Mouse (Mus musculus) myocyte (in vitro differentiated cells): ENCODE results near the gene Rpl13a.

Experiments
- E2F4 ChIP-seq: IDR thresholded peaks from one replicate; pipeline ENCODE4 v1.6.1; 2011; ENCODE audit warnings: mild to moderate bottlenecking, control low read depth, moderate library complexity; ENCODE audit not compliant: insufficient read depth
- MAX ChIP-seq: IDR thresholded peaks from one replicate; pipeline ENCODE4 v1.6.1; 2011; ENCODE audit warnings: low read depth, mild to moderate bottlenecking, control low read depth
- POLR2A ChIP-seq: IDR thresholded peaks from one replicate; pipeline ENCODE4 v1.6.1; 2011; ENCODE audit warnings: low read depth, mild to moderate bottlenecking, control low read depth, moderate library complexity; ENCODE audit not compliant: insufficient read length
- POLR2AphosphoS2 ChIP-seq: IDR thresholded peaks from one replicate; pipeline ENCODE4 v1.6.1; 2011; ENCODE audit warnings: low read depth, control low read depth; ENCODE audit not compliant: insufficient read length
- REST ChIP-seq: IDR thresholded peaks from one replicate; pipeline ENCODE4 v1.6.1; 2011; ENCODE audit warnings: mild to moderate bottlenecking, control low read depth, moderate library complexity; ENCODE audit not compliant: insufficient read depth, insufficient read length
- SRF ChIP-seq: IDR thresholded peaks from one replicate; pipeline ENCODE4 v1.6.1; 2011; ENCODE audit warnings: low read depth; ENCODE audit not compliant: control insufficient read depth, insufficient read length
- USF1 ChIP-seq: IDR thresholded peaks from one replicate; pipeline ENCODE4 v1.6.1; 2011; ENCODE audit warnings: low read depth, mild to moderate bottlenecking, control low read depth, moderate library complexity

GRCm38 (mm10) chr7:45123186-45123570, 5.4 kb downstream of the Rpl13a start:
- peak; percentile 16 for TF ChIP-seq POLR2A
- no peak for TF ChIP-seq MAX
- no peak for TF ChIP-seq USF1
- no peak for TF ChIP-seq POLR2AphosphoS2
- TF ChIP-seq REST: no peak
- TF ChIP-seq SRF: no peak
- no peak for TF ChIP-seq E2F4
